Mouse (Mus musculus): Measurements from ENCODE around the gene Dnajc24. TPM values are rescaled to one million over a fixed set of nuclear protein-coding genes. Genes with fewer than 3 reads are reported as not detected.

Gene Dnajc24
- polyA plus RNA-seq, 1 experiment: 5.1 TPM

DNA sequence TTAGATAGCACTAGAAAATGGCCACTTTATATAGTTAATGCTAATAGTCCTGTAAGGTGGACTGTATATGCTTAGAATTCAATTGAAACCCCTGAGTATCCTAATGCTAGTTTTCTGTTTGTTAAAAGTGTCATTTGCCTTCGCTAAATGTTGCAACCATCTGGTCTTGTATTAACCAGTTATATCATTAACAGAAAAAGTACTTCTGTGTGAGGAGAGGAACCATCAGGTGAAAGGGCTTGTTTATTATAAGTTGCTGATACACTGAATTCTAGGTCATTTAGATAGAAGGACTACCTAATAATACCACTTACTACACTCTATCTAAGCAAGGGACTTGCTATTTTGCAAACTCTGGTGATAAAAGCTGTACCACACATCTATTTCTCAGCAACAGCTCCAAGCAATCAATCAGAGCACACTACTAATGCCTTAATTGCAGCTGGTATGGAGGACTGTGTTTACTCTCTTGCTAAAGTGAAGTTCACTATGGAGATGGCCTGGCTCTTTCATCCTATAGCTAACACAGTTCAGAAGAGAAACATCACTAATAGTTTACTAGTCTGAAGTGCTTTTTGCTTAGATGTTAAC lies 51.9 kb downstream of the Dnajc24 start:
- H3K27me3 ChIP-seq (ENCODE audit: control insufficient read depth, insufficient read depth, low read length): no peaks in the 10 kb centered on the region
- TF ChIP-seq CTCF (IDR thresholded peaks at IDR 0.05; ENCODE audit: extremely low read depth, insufficient read length, insufficient replicate concordance, low read depth, low read length) (no peak), POLR2A (IDR thresholded peaks at IDR 0.05; ENCODE audit: low read depth, low read length) (no peak)
- no peaks in the 10 kb centered on the region for H3K4me1 ChIP-seq (ENCODE audit: control insufficient read depth, insufficient read depth, insufficient read length, low read length)
- no peak overlapping the region for H3K27ac ChIP-seq (ENCODE audit: insufficient read depth, low read depth, low read length)
- H3K36me3 ChIP-seq (ENCODE audit: control insufficient read depth, insufficient read depth, low read length): 0 out of 2 replicates have a peak, but pooled peaks cover 1% of the 10 kb centered on the region
- H3K4me3 ChIP-seq (ENCODE audit: low read depth, low read length): no peak overlapping the region
- 67% methylated on average over 1 of the region's 1 CpGs for WGBS

- TF ChIP-seq CTCF (IDR thresholded peaks at IDR 0.05; ENCODE audit: extremely low read depth, insufficient read length, insufficient replicate concordance, low read depth, low read length): no peak
- no peak for TF ChIP-seq POLR2A (IDR thresholded peaks at IDR 0.05; ENCODE audit: low read depth, low read length)
- Histone ChIP-seq H3K27me3 (ENCODE audit: control insufficient read depth, insufficient read depth, low read length) (no peaks in the 10 kb centered on the region), H3K27ac (ENCODE audit: insufficient read depth, low read depth, low read length) (no peak overlapping the region), H3K36me3 (ENCODE audit: control insufficient read depth, insufficient read depth, low read length) (0 out of 2 replicates have a peak, but pooled peaks cover 1% of the 10 kb centered on the region), H3K4me1 (ENCODE audit: control insufficient read depth, insufficient read depth, insufficient read length, low read length) (no peaks in the 10 kb centered on the region), H3K4me3 (ENCODE audit: low read depth, low read length) (no peak overlapping the region)
- WGBS: 94% methylated on average over 2 of the region's 2 CpGs
Observed at GRCm38 (mm10) chr2:105950131-105950530, 53.2 kb downstream of the Dnajc24 start.

GRCm38 (mm10) chr2:105917623-105918346 lies 85.6 kb downstream of the Dnajc24 start:
- H3K27me3 ChIP-seq (ENCODE audit: control insufficient read depth, insufficient read depth, low read length): no peaks in the 10 kb centered on the region
- TF ChIP-seq CTCF (IDR thresholded peaks at IDR 0.05; ENCODE audit: extremely low read depth, insufficient read length, insufficient replicate concordance, low read depth, low read length) (no peak), POLR2A (IDR thresholded peaks at IDR 0.05; ENCODE audit: low read depth, low read length) (no peak)
- H3K36me3 ChIP-seq (ENCODE audit: control insufficient read depth, insufficient read depth, low read length): no peaks in the 10 kb centered on the region
- no peak overlapping the region for H3K4me3 ChIP-seq (ENCODE audit: low read depth, low read length)
- 91% methylated on average over 5 of the region's 5 CpGs for WGBS
- H3K27ac ChIP-seq (ENCODE audit: insufficient read depth, low read depth, low read length): no peak overlapping the region
- no peaks in the 10 kb centered on the region for H3K4me1 ChIP-seq (ENCODE audit: control insufficient read depth, insufficient read depth, insufficient read length, low read length)

Other genes with a start within 250 kb of the Dnajc24 start
- 0.61 and 1.7 TPM in 2 replicates for gene Elp4, start 99.0 kb downstream of the Dnajc24 start, polyA plus RNA-seq (2012; rRNA removed)
- gene Immp1l, start 98.9 kb downstream of the Dnajc24 start, polyA plus RNA-seq (2012; rRNA removed): 1.7 and 2.8 TPM in 2 replicates

Data from small intestine, adult 2 months (tissue).